Mouse (Mus musculus): ENCODE data around the gene Fabp7. TPM values are rescaled to one million over a fixed set of nuclear protein-coding genes. Genes with fewer than 3 reads are reported as not detected.
A peak's percentile ranks its signal among the peaks of the same experiment; 100 is the strongest.

Gene Fabp7
- polyA plus RNA-seq, 1 experiment from 2014 or later: 467 TPM

DNA sequence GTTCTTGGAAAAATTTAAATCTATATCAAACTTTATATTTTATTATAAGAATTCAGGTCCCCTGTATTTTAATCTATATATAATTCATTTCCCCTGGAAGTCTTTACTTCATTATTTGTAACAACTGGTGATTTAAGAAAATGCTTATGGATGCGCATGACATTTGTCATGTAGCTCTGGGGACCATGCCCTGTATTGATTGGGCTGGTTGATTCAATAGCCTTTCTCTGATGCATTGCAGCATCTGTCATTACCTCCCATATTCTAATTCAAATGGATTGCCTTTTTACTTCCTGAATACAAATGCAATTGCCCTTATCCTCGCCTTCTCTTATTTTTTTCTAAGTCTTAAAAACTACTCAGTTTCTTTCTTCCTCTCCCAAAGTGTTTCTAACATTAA is 29.6 kb downstream of the Fabp7 start:
- 72% methylated on average over 2 of the region's 2 CpGs for WGBS
- no peaks in the 10 kb centered on the region for H3K9me3 ChIP-seq (replicated peaks)
- H3K4me1 ChIP-seq: peaks cover 19% of the 10 kb centered on the region
- H3K27ac ChIP-seq (replicated peaks): no peak overlapping the region
- no peak for DNase-seq (ENCODE audit: low spot score)
- peaks cover 28% of the 10 kb centered on the region for H3K36me3 ChIP-seq
- H3K27me3 ChIP-seq (ENCODE audit: low read depth, poor library complexity, severe bottlenecking): peaks cover 39% of the 10 kb centered on the region
- no peak overlapping the region for H3K4me3 ChIP-seq

DNA sequence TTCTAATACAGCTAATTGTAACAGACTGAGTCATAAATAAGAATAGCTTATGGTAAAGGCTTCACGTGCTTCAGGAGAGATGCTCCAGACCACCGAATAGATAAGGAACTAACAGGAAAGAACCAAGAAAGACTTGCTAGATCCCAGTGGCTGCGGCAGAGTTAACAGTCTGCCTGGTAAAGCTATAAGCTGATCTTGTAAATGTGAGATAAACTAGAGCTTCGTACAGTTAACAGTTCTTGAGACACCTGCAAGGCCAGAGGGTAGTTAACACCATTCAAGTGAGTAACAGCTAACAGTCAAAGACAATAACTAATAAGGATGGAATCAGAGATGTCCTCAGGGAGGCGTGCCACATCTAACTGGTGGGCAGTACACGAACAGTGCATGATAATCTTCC is 31.2 kb downstream of the Fabp7 start:
- WGBS: 86% methylated on average over 6 of the region's 6 CpGs
- H3K27me3 ChIP-seq (ENCODE audit: low read depth, poor library complexity, severe bottlenecking): peaks cover 55% of the 10 kb centered on the region

GRCm38 (mm10) chr10:57819209-57819608 is 34.5 kb downstream of the Fabp7 start:
- DNase-seq (ENCODE audit: low spot score): no peak
- no peaks in the 10 kb centered on the region for H3K9me3 ChIP-seq (replicated peaks)
- WGBS: 97% methylated on average over 2 of the region's 2 CpGs
- no peak overlapping the region for H3K27ac ChIP-seq (replicated peaks)
- H3K4me3 ChIP-seq: no peak overlapping the region
- no peaks in the 10 kb centered on the region for H3K36me3 ChIP-seq
- peaks cover 42% of the 10 kb centered on the region for H3K4me1 ChIP-seq
- H3K27me3 ChIP-seq (ENCODE audit: low read depth, poor library complexity, severe bottlenecking): peaks cover 72% of the 10 kb centered on the region

More for the DNA sequence above, 31.2 kb downstream of the Fabp7 start:
- H3K9me3 ChIP-seq (replicated peaks): no peaks in the 10 kb centered on the region
- DNase-seq (ENCODE audit: low spot score): no peak
- H3K4me1 ChIP-seq: peaks cover 24% of the 10 kb centered on the region
- H3K36me3 ChIP-seq: peaks cover 19% of the 10 kb centered on the region
- no peak overlapping the region for H3K4me3 ChIP-seq
- 0 out of 2 replicates have a peak overlapping the region, but pooled peaks have one; percentile 55 for H3K27ac ChIP-seq (replicated peaks)

- 15% methylated on average over 3 of the region's 3 CpGs for WGBS
- H3K9me3 ChIP-seq (replicated peaks): no peaks in the 10 kb centered on the region
- peak overlapping the region; percentile 60 for H3K27ac ChIP-seq (replicated peaks)
- H3K4me1 ChIP-seq: peaks cover 24% of the 10 kb centered on the region
- peaks cover 84% of the 10 kb centered on the region for H3K27me3 ChIP-seq (ENCODE audit: low read depth, poor library complexity, severe bottlenecking)
- no peaks in the 10 kb centered on the region for H3K36me3 ChIP-seq
- DNase-seq (ENCODE audit: low spot score): peak; percentile 88
- no peak overlapping the region for H3K4me3 ChIP-seq
Observed at GRCm38 (mm10) chr10:57822473-57822872, 37.8 kb downstream of the Fabp7 start.

- DNase-seq (ENCODE audit: low spot score): peak; percentile 51
Observed at GRCm38 (mm10) chr10:57828649-57829048, 44.0 kb downstream of the Fabp7 start.

GRCm38 (mm10) chr10:57829621-57830020 is 44.9 kb downstream of the Fabp7 start:
- no peaks in the 10 kb centered on the region for H3K9me3 ChIP-seq (replicated peaks)
- H3K36me3 ChIP-seq: no peaks in the 10 kb centered on the region
- peaks cover 26% of the 10 kb centered on the region for H3K4me1 ChIP-seq
- H3K27ac ChIP-seq (replicated peaks): no peak overlapping the region
- DNase-seq (ENCODE audit: low spot score): no peak
- 59% methylated on average over 3 of the region's 3 CpGs for WGBS
- H3K4me3 ChIP-seq: no peak overlapping the region
- H3K27me3 ChIP-seq (ENCODE audit: low read depth, poor library complexity, severe bottlenecking): peaks cover 77% of the 10 kb centered on the region

More at GRCm38 (mm10) chr10:57828649-57829048, 44.0 kb downstream of the Fabp7 start:
- H3K9me3 ChIP-seq (replicated peaks): no peaks in the 10 kb centered on the region
- peak overlapping the region; percentile 52 for H3K27ac ChIP-seq (replicated peaks)
- no peak overlapping the region for H3K4me3 ChIP-seq
- 35% methylated on average over 5 of the region's 5 CpGs for WGBS
- H3K27me3 ChIP-seq (ENCODE audit: low read depth, poor library complexity, severe bottlenecking): peaks cover 81% of the 10 kb centered on the region
- H3K36me3 ChIP-seq: no peaks in the 10 kb centered on the region
- H3K4me1 ChIP-seq: peaks cover 26% of the 10 kb centered on the region

GRCm38 (mm10) chr10:57835094-57835493 is 50.4 kb downstream of the Fabp7 start:
- WGBS: 90% methylated on average over 1 of the region's 1 CpGs

GRCm38 (mm10) chr10:57835982-57836381 is 51.3 kb downstream of the Fabp7 start:
- H3K27me3 ChIP-seq (ENCODE audit: low read depth, poor library complexity, severe bottlenecking): peaks cover 39% of the 10 kb centered on the region
- no peaks in the 10 kb centered on the region for H3K4me1 ChIP-seq
- H3K4me3 ChIP-seq: no peak overlapping the region
- DNase-seq (ENCODE audit: low spot score): no peak
- no peaks in the 10 kb centered on the region; the same call in 1 of the 2 replicates for H3K9me3 ChIP-seq (replicated peaks)
- H3K36me3 ChIP-seq: no peaks in the 10 kb centered on the region
- H3K27ac ChIP-seq (replicated peaks): no peak overlapping the region

More at GRCm38 (mm10) chr10:57835094-57835493, 50.4 kb downstream of the Fabp7 start:
- DNase-seq (ENCODE audit: low spot score): no peak
- peaks cover 48% of the 10 kb centered on the region for H3K27me3 ChIP-seq (ENCODE audit: low read depth, poor library complexity, severe bottlenecking)
- H3K27ac ChIP-seq (replicated peaks): no peak overlapping the region
- H3K4me1 ChIP-seq: no peaks in the 10 kb centered on the region
- no peak overlapping the region for H3K4me3 ChIP-seq
- no peaks in the 10 kb centered on the region for H3K36me3 ChIP-seq
- H3K9me3 ChIP-seq (replicated peaks): no peaks in the 10 kb centered on the region; the same call in 1 of the 2 replicates

Other genes with a start within 250 kb of the Fabp7 start
- 1.9 and 4.8 TPM in 2 replicates for gene Pkib, start 152.9 kb upstream of the Fabp7 start, polyA plus RNA-seq (2016; fragmentation: Nextera tagmentation; extraction: Ambion mirVana)
- gene Smpdl3a, start 9.5 kb downstream of the Fabp7 start, polyA plus RNA-seq (2016; fragmentation: Nextera tagmentation; extraction: Ambion mirVana): 7.2 and 10.1 TPM in 2 replicates